Mouse (Mus musculus) G1E (cell line): ENCODE results near the gene Slc35c2. TPM values are rescaled to one million over a fixed set of nuclear protein-coding genes. Genes with fewer than 3 reads are reported as not detected.

ENCODE experiments used
- ATAC-seq: 2 replicates; pipeline ENCODE4 v1.8.0; 2016; ENCODE audit warnings: mild to moderate bottlenecking; ENCODE audit not compliant: insufficient number of reproducible peaks, poor library complexity, low FRiP score, severe bottlenecking; ENCODE audit errors: extremely low read depth
- DNase-seq: peaks from one replicate; pipeline ENCODE4 v3.0.0; 2012; ENCODE audit warnings: low spot score
- H3K27me3 ChIP-seq: 2 replicates; pipeline ENCODE4 v1.6.1; 2012; ENCODE audit warnings: mild to moderate bottlenecking, low read length, inconsistent platforms; ENCODE audit not compliant: insufficient read depth
- H3K36me3 ChIP-seq: replicated peaks from 2 replicates; pipeline ENCODE3; 2012; ENCODE audit warnings: mild to moderate bottlenecking, inconsistent platforms
- H3K4me1 ChIP-seq: 2 replicates; pipeline ENCODE4 v1.6.1; 2012; ENCODE audit warnings: low read depth, low read length, inconsistent platforms, mixed read lengths; ENCODE audit not compliant: insufficient read depth
- H3K4me3 ChIP-seq: 2 replicates; pipeline ENCODE4 v1.5.1; 2012; ENCODE audit warnings: low read depth, mild to moderate bottlenecking, inconsistent platforms, low read length, moderate library complexity, mixed read lengths
- H3K9me3 ChIP-seq: replicated peaks from 2 replicates; pipeline ENCODE4 v1.6.1; 2012; ENCODE audit warnings: inconsistent platforms
- CTCF ChIP-seq: IDR thresholded peaks from 2 replicates; pipeline ENCODE4 v1.5.1; 2012; ENCODE audit warnings: low read depth, low read length, inconsistent platforms, mixed read lengths
- GATA1 ChIP-seq: IDR thresholded peaks from 2 replicates; pipeline ENCODE4 v1.6.1; 2012; ENCODE audit warnings: borderline replicate concordance, low read length, inconsistent platforms, mixed read lengths
- GATA2 ChIP-seq: IDR thresholded peaks from 2 replicates; pipeline ENCODE4 v1.6.1; 2012; ENCODE audit warnings: low read depth, low read length, inconsistent platforms, borderline replicate concordance
- POLR2AphosphoS5 ChIP-seq: IDR thresholded peaks from 2 replicates; pipeline ENCODE4 v1.6.1; 2012; ENCODE audit warnings: low read depth, low read length, inconsistent platforms; ENCODE audit not compliant: insufficient replicate concordance
- TAL1 ChIP-seq: conservative IDR thresholded peaks from 2 replicates; pipeline ENCODE4 v1.6.1; 2012; ENCODE audit warnings: low read depth, low read length, inconsistent platforms, mixed read lengths
- polyA plus RNA-seq: library from polyadenylated mRNA; stranded (reverse); fragments of >175 nt; gene quantifications from 2 replicates; pipeline ENCODE4 v1.2.3, GENCODE M21; 2012
- total RNA-seq, 2 experiments: library from RNA; stranded (forward) in 1 of 2; stranded (reverse) in 1 of 2; fragments of 200-1000 nt in 1 of 2; fragments of >200 nt in 1 of 2; fragmentation: Nextera tagmentation in 1 of 2; gene quantifications; 2 replicates each; pipeline ENCODE4 v1.2.3; 2014 to 2017

The Slc35c2 gene
- total and polyA plus RNA-seq, 3 experiments = 32.7 to 62.5 (median 41.6) TPM

GRCm38 (mm10) chr2:165257151-165257834, 30.4 kb downstream of the Slc35c2 start:
- no peak for TF ChIP-seq POLR2AphosphoS5
- TF ChIP-seq GATA1 = no peak
- TF ChIP-seq GATA2 = no peak
- TF ChIP-seq CTCF = no peak
- no peak for TF ChIP-seq TAL1

GRCm38 (mm10) chr2:165256213-165256612, 31.5 kb downstream of the Slc35c2 start:
- no peaks in the 10 kb centered on the region for H3K9me3 ChIP-seq
- H3K27me3 ChIP-seq = peaks cover 6% of the 10 kb centered on the region; the same call in 1 of the 2 replicates
- H3K4me1 ChIP-seq = no peaks in the 10 kb centered on the region
- TF ChIP-seq POLR2AphosphoS5 (no peak), CTCF (no peak), TAL1 (no peak), GATA1 (no peak), GATA2 (no peak)
- ATAC-seq (no peak), DNase-seq (no peak)
- H3K36me3 ChIP-seq = no peaks in the 10 kb centered on the region
- H3K4me3 ChIP-seq = no peak overlapping the region

More at GRCm38 (mm10) chr2:165257151-165257834, 30.4 kb downstream of the Slc35c2 start:
- no peaks in the 10 kb centered on the region for H3K4me1 ChIP-seq
- no peaks in the 10 kb centered on the region for H3K36me3 ChIP-seq
- ATAC-seq (no peak), DNase-seq (no peak)
- no peak overlapping the region for H3K4me3 ChIP-seq
- no peaks in the 10 kb centered on the region for H3K9me3 ChIP-seq
- peaks cover 6% of the 10 kb centered on the region; the same call in 1 of the 2 replicates for H3K27me3 ChIP-seq

GRCm38 (mm10) chr2:165253867-165254266, 33.8 kb downstream of the Slc35c2 start:
- ATAC-seq = no peak
- H3K36me3 ChIP-seq = no peaks in the 10 kb centered on the region
- H3K27me3 ChIP-seq = peaks cover 4% of the 10 kb centered on the region; the same call in 1 of the 2 replicates
- no peaks in the 10 kb centered on the region for H3K4me1 ChIP-seq
- no peak overlapping the region for H3K4me3 ChIP-seq
- TF ChIP-seq CTCF = no peak
- TF ChIP-seq GATA2 = no peak
- no peak for TF ChIP-seq TAL1
- TF ChIP-seq POLR2AphosphoS5 = no peak
- no peak for TF ChIP-seq GATA1
- no peak for DNase-seq
- H3K9me3 ChIP-seq = no peaks in the 10 kb centered on the region

- DNase-seq = no peak
- Histone ChIP-seq H3K36me3 (no peaks in the 10 kb centered on the region), H3K4me1 (no peaks in the 10 kb centered on the region), H3K27me3 (peaks cover 2% of the 10 kb centered on the region; the same call in 1 of the 2 replicates), H3K9me3 (no peaks in the 10 kb centered on the region), H3K4me3 (no peak overlapping the region)
- ATAC-seq = no peak
- TF ChIP-seq GATA1 (no peak), TAL1 (no peak), CTCF (no peak), POLR2AphosphoS5 (no peak), GATA2 (no peak)
Measured at GRCm38 (mm10) chr2:165253269-165253668, 34.4 kb downstream of the Slc35c2 start.

- H3K27me3 ChIP-seq = no peaks in the 10 kb centered on the region; the same call in 1 of the 2 replicates
- H3K4me1 ChIP-seq = no peaks in the 10 kb centered on the region
- no peaks in the 10 kb centered on the region for H3K9me3 ChIP-seq
- TF ChIP-seq TAL1 (no peak), GATA2 (no peak), GATA1 (no peak), CTCF (no peak), POLR2AphosphoS5 (no peak)
- no peak for DNase-seq
- H3K36me3 ChIP-seq = no peaks in the 10 kb centered on the region
- no peak for ATAC-seq
- H3K4me3 ChIP-seq = no peak overlapping the region
Measured at GRCm38 (mm10) chr2:165252801-165253200, 34.9 kb downstream of the Slc35c2 start.

GRCm38 (mm10) chr2:165252381-165252780, 35.3 kb downstream of the Slc35c2 start:
- ATAC-seq (no peak), DNase-seq (no peak)
- no peaks in the 10 kb centered on the region for H3K4me1 ChIP-seq
- no peaks in the 10 kb centered on the region for H3K9me3 ChIP-seq
- TF ChIP-seq CTCF = no peak
- TF ChIP-seq GATA2 = no peak
- no peak for TF ChIP-seq TAL1
- no peak for TF ChIP-seq POLR2AphosphoS5
- no peak for TF ChIP-seq GATA1
- H3K4me3 ChIP-seq = no peak overlapping the region
- H3K36me3 ChIP-seq = no peaks in the 10 kb centered on the region
- H3K27me3 ChIP-seq = no peaks in the 10 kb centered on the region; the same call in 1 of the 2 replicates
